Mouse (Mus musculus) erythroblast, embryonic 14.5 days (primary cell): ENCODE measurements around the gene Tmem175. TPM values are rescaled to one million over a fixed set of nuclear protein-coding genes. Genes with fewer than 3 reads are reported as not detected.

ENCODE experiments used
- H3K27me3 ChIP-seq: 2 replicates; pipeline ENCODE4 v1.6.1; 2012; ENCODE audit warnings: inconsistent platforms; ENCODE audit not compliant: control insufficient read depth
- H3K36me3 ChIP-seq: 2 replicates; pipeline ENCODE4 v1.6.1; 2012; ENCODE audit warnings: mild to moderate bottlenecking, inconsistent platforms; ENCODE audit not compliant: control insufficient read depth
- H3K4me1 ChIP-seq: 2 replicates; pipeline ENCODE4 v1.6.1; 2012; ENCODE audit warnings: inconsistent platforms; ENCODE audit not compliant: control insufficient read depth
- H3K4me3 ChIP-seq: replicated peaks from 2 replicates; pipeline ENCODE3; 2012; ENCODE audit warnings: moderate library complexity, mild to moderate bottlenecking, inconsistent platforms
- H3K9me3 ChIP-seq: 2 replicates; pipeline ENCODE4 v1.6.1; 2012; ENCODE audit warnings: low read length, inconsistent platforms, mixed read lengths; ENCODE audit not compliant: control insufficient read depth
- GATA1 ChIP-seq: IDR thresholded peaks from 2 replicates; pipeline ENCODE4 v1.6.1; 2012; ENCODE audit warnings: low read length, inconsistent platforms, mixed read lengths
- TAL1 ChIP-seq: IDR thresholded peaks from 3 replicates; pipeline ENCODE4 v1.6.1; 2012; ENCODE audit warnings: low read length, inconsistent platforms, mixed read lengths
- polyA plus RNA-seq: library from polyadenylated mRNA; stranded (reverse); fragments of >175 nt; gene quantifications from 2 replicates; pipeline ENCODE4 v1.2.3, GENCODE M21; 2012

Tmem175 gene
- polyA plus RNA-seq, 1 experiment: 0.09 TPM

- Histone ChIP-seq H3K9me3 (no peaks in the 10 kb centered on the region), H3K4me3 (no peak overlapping the region), H3K4me1 (no peaks in the 10 kb centered on the region; the same call in 1 of the 2 replicates), H3K27me3 (no peaks in the 10 kb centered on the region), H3K36me3 (peaks cover 22% of the 10 kb centered on the region)
- TF ChIP-seq GATA1: no peak
- no peak for TF ChIP-seq TAL1
These were observed 6.6 kb downstream of the Tmem175 start for GRCm38 (mm10) chr5:108636172-108636571.

DNA sequence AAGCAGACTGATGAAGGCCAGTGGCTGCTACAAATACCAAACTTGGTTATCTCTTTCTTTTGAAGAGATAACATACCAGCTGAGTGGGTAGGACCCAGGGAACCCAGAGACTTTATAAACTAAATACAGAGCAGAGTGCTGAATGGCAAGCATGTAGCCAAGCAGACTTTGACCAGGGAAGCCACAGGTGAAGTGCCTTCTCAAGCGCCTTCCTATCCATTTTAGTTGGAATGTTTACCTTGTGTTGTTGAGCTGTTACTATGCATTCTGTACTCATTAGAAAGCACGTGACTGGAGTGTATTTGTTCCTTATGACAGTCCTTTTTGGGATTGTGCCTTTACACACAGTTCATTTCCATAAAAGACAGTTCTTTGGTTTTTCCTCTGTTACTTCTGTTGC lies 14.1 kb downstream of the Tmem175 start:
- H3K4me3 ChIP-seq: no peak overlapping the region
- peaks cover 74% of the 10 kb centered on the region for H3K36me3 ChIP-seq

DNA sequence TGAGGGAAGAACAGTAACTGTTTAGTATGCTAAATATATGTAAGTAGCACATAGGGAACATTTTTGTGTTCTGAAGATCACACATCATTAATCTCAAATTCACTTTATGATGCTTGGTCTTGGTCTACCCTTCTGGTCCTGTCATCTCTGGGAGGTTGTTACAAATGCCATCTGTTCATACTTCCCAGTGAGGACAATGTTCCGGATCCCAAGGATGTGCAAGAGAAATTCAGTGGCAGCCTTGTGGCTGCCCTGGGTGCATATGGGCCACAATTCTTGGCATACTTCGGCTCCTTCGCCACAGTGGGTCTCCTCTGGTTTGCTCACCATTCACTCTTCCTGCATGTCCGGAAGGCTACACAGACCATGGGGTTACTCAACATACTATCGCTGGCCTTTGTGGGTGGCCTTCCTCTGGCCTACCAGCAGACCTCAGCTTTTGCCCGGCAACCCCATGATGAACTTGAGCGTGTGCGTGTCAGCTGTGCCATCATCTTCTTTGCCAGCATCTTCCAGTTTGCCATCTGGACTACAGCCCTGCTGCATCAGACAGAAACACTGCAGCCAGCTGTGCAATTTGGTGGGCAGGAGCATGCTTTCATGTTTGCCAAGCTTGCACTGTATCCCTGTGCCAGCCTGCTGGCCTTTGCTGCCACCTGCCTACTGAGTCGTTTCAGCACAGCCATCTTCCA lies 16.2 kb downstream of the Tmem175 start:
- TF ChIP-seq TAL1 (no peak), GATA1 (no peak)
- peaks cover 82% of the 10 kb centered on the region for H3K36me3 ChIP-seq

More for the DNA sequence above, 14.1 kb downstream of the Tmem175 start:
- Histone ChIP-seq H3K27me3 (no peaks in the 10 kb centered on the region), H3K9me3 (no peaks in the 10 kb centered on the region), H3K4me1 (peaks cover 8% of the 10 kb centered on the region)
- TF ChIP-seq TAL1 (no peak), GATA1 (no peak)

DNA sequence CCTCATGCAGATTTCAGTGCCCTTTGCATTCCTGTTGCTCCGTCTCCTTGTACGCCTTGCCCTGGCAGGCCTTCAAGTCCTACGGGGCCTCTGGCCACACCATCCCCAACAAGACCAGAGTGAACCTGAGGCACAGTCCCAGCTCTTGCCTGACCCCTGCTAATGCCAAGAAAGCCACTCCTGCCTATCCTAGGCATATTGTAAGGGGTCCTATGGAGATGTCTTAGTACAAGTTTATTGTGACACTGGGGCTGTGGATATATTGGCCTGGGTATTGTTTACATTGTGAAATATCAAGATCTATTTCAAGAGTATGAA lies 16.7 kb downstream of the Tmem175 start:
- peaks cover 87% of the 10 kb centered on the region for H3K36me3 ChIP-seq

More for the DNA sequence above, 16.2 kb downstream of the Tmem175 start:
- peaks cover 9% of the 10 kb centered on the region for H3K4me1 ChIP-seq
- no peaks in the 10 kb centered on the region for H3K9me3 ChIP-seq
- H3K27me3 ChIP-seq: no peaks in the 10 kb centered on the region
- H3K4me3 ChIP-seq: no peak overlapping the region

GRCm38 (mm10) chr5:108647311-108647710 lies 17.7 kb downstream of the Tmem175 start:
- Histone ChIP-seq H3K9me3 (no peaks in the 10 kb centered on the region), H3K36me3 (peaks cover 91% of the 10 kb centered on the region), H3K4me3 (no peak overlapping the region), H3K27me3 (no peaks in the 10 kb centered on the region), H3K4me1 (peaks cover 11% of the 10 kb centered on the region)
- no peak for TF ChIP-seq GATA1
- TF ChIP-seq TAL1: no peak

More for the DNA sequence above, 16.7 kb downstream of the Tmem175 start:
- TF ChIP-seq TAL1 (no peak), GATA1 (no peak)
- Histone ChIP-seq H3K4me3 (no peak overlapping the region), H3K4me1 (peaks cover 11% of the 10 kb centered on the region), H3K27me3 (no peaks in the 10 kb centered on the region), H3K9me3 (no peaks in the 10 kb centered on the region)

- no peak for TF ChIP-seq TAL1
- no peak for TF ChIP-seq GATA1
- Histone ChIP-seq H3K9me3 (no peaks in the 10 kb centered on the region), H3K27me3 (no peaks in the 10 kb centered on the region), H3K4me1 (peaks cover 11% of the 10 kb centered on the region), H3K36me3 (peaks cover 91% of the 10 kb centered on the region), H3K4me3 (no peak overlapping the region)
These were observed 18.4 kb downstream of the Tmem175 start for GRCm38 (mm10) chr5:108647820-108648465.

DNA sequence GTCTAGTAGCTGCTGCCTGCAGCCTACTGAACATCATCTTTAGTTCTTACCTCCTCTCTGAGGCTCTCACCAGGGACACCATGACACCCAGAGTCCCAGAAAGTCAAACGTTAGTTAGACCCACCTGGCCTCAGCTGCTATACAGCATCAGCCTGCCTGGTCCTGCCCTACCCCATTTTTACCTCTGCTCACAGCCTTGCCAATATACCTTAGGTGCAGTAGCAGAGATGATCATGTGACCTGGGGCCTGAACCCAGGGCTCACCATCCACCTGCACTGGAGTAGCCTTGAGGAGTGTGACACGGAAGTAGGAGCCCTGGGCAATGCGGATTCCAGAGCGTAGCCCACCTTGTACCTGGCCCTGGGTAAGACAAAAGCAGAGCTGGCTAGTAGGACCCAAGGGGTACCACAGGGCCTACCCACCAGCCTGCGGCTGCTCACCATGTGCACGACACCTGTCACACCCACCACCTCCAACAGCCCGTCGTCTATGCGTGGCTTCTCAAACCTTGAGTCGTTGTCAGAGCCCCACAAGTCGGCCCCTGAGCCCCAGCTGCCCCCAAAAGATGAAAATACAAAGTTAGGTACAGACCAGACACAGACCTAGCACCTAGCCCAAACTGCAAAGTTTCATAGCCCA lies 19.5 kb downstream of the Tmem175 start:
- H3K36me3 ChIP-seq: peaks cover 96% of the 10 kb centered on the region
- no peak overlapping the region for H3K4me3 ChIP-seq
- no peak for TF ChIP-seq TAL1
- TF ChIP-seq GATA1: no peak
- H3K4me1 ChIP-seq: peaks cover 11% of the 10 kb centered on the region
- no peaks in the 10 kb centered on the region for H3K27me3 ChIP-seq
- no peaks in the 10 kb centered on the region for H3K9me3 ChIP-seq

- H3K4me3 ChIP-seq: no peak overlapping the region
- no peaks in the 10 kb centered on the region for H3K9me3 ChIP-seq
- peaks cover 11% of the 10 kb centered on the region for H3K4me1 ChIP-seq
- H3K36me3 ChIP-seq: peaks cover 97% of the 10 kb centered on the region
- H3K27me3 ChIP-seq: no peaks in the 10 kb centered on the region
- TF ChIP-seq GATA1: no peak
- no peak for TF ChIP-seq TAL1
These were observed 20.8 kb downstream of the Tmem175 start for GRCm38 (mm10) chr5:108650341-108650740.

DNA sequence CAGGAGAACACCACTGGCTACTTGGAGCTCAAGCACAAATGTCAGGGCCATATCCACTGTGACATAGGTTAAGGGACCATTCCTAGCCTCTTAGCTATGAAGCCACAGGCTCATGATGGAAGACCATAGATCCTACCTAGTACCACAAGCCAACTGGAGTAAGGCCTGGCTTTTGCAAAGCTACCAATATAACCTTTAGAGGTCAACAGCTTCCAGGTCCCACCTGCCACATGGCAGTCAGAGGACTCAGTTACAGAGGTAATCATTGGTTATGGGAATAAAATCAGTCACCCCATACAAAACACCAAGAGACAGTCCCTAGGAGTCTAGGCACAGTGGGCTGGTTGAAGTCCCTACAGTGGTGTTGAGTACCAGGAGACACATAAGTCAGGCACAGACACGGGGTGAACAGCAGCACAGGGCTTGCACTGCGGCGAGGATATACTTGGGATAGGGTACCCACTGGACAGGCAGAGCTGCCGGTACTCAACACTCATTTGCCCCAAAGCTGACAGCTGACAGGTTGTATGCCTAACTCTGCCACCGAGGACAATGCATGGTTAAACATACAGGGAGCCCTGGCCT lies 21.7 kb downstream of the Tmem175 start:
- H3K36me3 ChIP-seq: peaks cover 97% of the 10 kb centered on the region
- no peak for TF ChIP-seq GATA1
- no peak for TF ChIP-seq TAL1
- H3K9me3 ChIP-seq: no peaks in the 10 kb centered on the region
- H3K27me3 ChIP-seq: no peaks in the 10 kb centered on the region
- H3K4me1 ChIP-seq: peaks cover 11% of the 10 kb centered on the region
- no peak overlapping the region for H3K4me3 ChIP-seq
